Mouse (Mus musculus) myocyte (in vitro differentiated cells): ENCODE data around the gene 4933406M09Rik.

Experiments
- CEBPB ChIP-seq: IDR thresholded peaks from 2 replicates; pipeline ENCODE4 v1.6.1; 2011; ENCODE audit warnings: mild to moderate bottlenecking, moderate library complexity; ENCODE audit not compliant: poor library complexity, insufficient read depth, severe bottlenecking
- E2F4 ChIP-seq: IDR thresholded peaks from one replicate; pipeline ENCODE4 v1.6.1; 2011; ENCODE audit warnings: mild to moderate bottlenecking, control low read depth, moderate library complexity; ENCODE audit not compliant: insufficient read depth
- MAX ChIP-seq: IDR thresholded peaks from one replicate; pipeline ENCODE4 v1.6.1; 2011; ENCODE audit warnings: low read depth, mild to moderate bottlenecking, control low read depth
- MYOD1 ChIP-seq, 3 experiments: IDR thresholded peaks; one replicate each; pipeline ENCODE4 v1.6.1; 2011; ENCODE audit warnings: control low read depth in 2 of 3, low read depth in 2 of 3, mild to moderate bottlenecking in 2 of 3, moderate library complexity in 1 of 3; ENCODE audit not compliant: insufficient read length in 2 of 3, control insufficient read depth in 1 of 3
- MYOG ChIP-seq, 3 experiments: IDR thresholded peaks; one replicate each; pipeline ENCODE4 v1.6.1; 2011; ENCODE audit warnings: control low read depth in 2 of 3, low read depth in 2 of 3, mild to moderate bottlenecking in 2 of 3; ENCODE audit not compliant: insufficient read length in 2 of 3, control insufficient read depth in 1 of 3, insufficient read depth in 1 of 3
- POLR2A ChIP-seq: IDR thresholded peaks from one replicate; pipeline ENCODE4 v1.6.1; 2011; ENCODE audit warnings: low read depth, mild to moderate bottlenecking, control low read depth, moderate library complexity; ENCODE audit not compliant: insufficient read length
- POLR2AphosphoS2 ChIP-seq: IDR thresholded peaks from one replicate; pipeline ENCODE4 v1.6.1; 2011; ENCODE audit warnings: low read depth, control low read depth; ENCODE audit not compliant: insufficient read length
- TCF12 ChIP-seq: IDR thresholded peaks from one replicate; pipeline ENCODE4 v1.6.1; 2011; ENCODE audit warnings: mild to moderate bottlenecking, control low read depth; ENCODE audit not compliant: poor library complexity, insufficient read depth, severe bottlenecking
- USF1 ChIP-seq: IDR thresholded peaks from one replicate; pipeline ENCODE4 v1.6.1; 2011; ENCODE audit warnings: low read depth, mild to moderate bottlenecking, control low read depth, moderate library complexity

DNA sequence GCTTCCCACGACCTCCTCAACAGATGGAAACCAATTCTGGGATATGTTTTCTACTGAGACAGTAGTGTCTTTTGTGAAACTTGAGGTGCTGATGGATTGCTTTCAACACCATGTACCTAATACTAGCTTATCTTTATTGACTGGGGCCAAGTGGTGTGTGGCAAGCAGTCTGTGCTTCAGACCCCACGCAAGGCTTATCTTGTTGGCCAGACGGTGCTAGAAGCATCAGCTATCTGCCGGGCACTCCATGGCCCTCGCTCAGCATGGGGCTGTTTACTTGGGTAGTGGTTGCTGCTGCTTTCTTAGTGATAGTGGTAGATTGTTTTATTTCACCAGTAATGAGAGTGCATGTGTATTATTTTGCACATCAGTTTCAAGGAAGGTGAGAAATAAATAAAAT lies 40.5 kb downstream of the 4933406M09Rik start:
- TF ChIP-seq TCF12 (no peak), POLR2A (no peak), MYOD1 (IDR thresholded peaks at IDR 0.05; ENCODE audit: control insufficient read depth in 1 of 3, insufficient read length in 2 of 3, low read depth in 2 of 3) (no peak), USF1 (no peak), E2F4 (no peak), CEBPB (no peak), MYOG (IDR thresholded peaks at IDR 0.05; ENCODE audit: control insufficient read depth in 1 of 3, insufficient read depth in 1 of 3, insufficient read length in 2 of 3, low read depth in 2 of 3) (no peak), MAX (no peak), POLR2AphosphoS2 (no peak)
